1 mouse cellular context compared by ENCODE assay signal in the genomic region with DNA sequence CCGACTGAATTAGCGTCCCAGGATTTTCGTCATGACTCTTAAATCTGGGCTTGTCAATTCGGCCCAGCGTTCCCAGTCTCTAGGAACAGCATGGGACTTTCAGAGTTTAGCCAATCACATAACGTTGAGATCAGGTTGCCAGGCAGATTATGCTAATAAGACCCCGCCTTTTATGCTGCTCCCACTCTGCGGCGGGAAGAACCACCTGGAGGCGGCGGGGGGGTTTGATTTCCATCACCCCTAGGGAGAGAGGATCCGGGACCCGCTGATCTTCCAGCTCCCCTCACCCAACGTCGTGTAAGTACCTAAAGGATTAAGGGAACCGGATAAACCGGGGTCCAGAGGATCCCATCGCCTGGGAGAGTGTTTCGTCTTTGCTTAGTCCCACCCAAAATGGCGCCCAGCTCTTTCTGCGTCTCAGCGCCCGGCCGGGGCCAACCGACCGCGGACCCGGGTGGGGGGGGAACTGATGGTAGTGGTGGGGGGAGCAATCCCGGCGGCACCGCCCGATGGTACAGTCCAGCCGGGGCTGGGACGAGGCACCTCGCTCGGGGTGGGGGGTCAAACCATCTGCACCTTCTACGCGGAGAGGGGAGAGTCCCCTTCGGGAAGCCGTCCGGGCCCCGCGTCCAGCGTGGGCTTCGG.
TF ChIP-seq lines count a peak whose summit lies in the region.

A gene (plus strand): TSS at position 173 of the 645 bp plus-strand sequence.

TF ChIP-seq in CH12.LX, 34 proteins besides CTCF, POLR2A, EP300 and RAD21 (continued from another document):
- TF ChIP-seq MXI1 (IDR thresholded peaks at IDR 0.05; ENCODE audit: low read depth, low read length) (no peak), ETS1 (conservative IDR thresholded peaks at IDR 0.05; ENCODE audit: low read depth, low read length) (peak; percentile 44), JUN (IDR thresholded peaks at IDR 0.05; ENCODE audit: insufficient read depth, low read depth, low read length) (no peak), GABPA (IDR thresholded peaks at IDR 0.05; ENCODE audit: insufficient replicate concordance, low read depth, low read length) (no peak), KAT2A (IDR thresholded peaks at IDR 0.05; ENCODE audit: insufficient replicate concordance, low read length) (0 out of 2 replicates have a peak, but pooled peaks have one; percentile 61), NELFE (IDR thresholded peaks at IDR 0.05; ENCODE audit: low read depth, low read length) (peak; percentile 83), TCF12 (IDR thresholded peaks at IDR 0.05; ENCODE audit: low read depth, low read length) (0 out of 2 replicates have a peak, but pooled peaks have one; percentile 46), TBP (conservative IDR thresholded peaks at IDR 0.05; ENCODE audit: low read depth, low read length) (peak; percentile 51), ZKSCAN1 (IDR thresholded peaks at IDR 0.05; ENCODE audit: borderline replicate concordance, low read depth, low read length) (no peak), RCOR1 (conservative IDR thresholded peaks at IDR 0.05; ENCODE audit: low read depth, low read length) (no peak; the same call in 1 of the 2 replicates), PAX5 (IDR thresholded peaks at IDR 0.05; ENCODE audit: low read length) (no peak), E2F4 (IDR thresholded peaks at IDR 0.05; ENCODE audit: insufficient replicate concordance, low read depth, low read length) (no peak), CHD2 (IDR thresholded peaks at IDR 0.05; ENCODE audit: low read length) (peak; percentile 97), MAZ (IDR thresholded peaks at IDR 0.05; ENCODE audit: low read depth, low read length) (peak; percentile 95), CHD1 (IDR thresholded peaks at IDR 0.05; ENCODE audit: low read depth, low read length) (peak; percentile 99), NRF1 (IDR thresholded peaks at IDR 0.05; ENCODE audit: low read depth, low read length) (no peak; the same call in 1 of the 2 replicates), MYC (IDR thresholded peaks at IDR 0.05; ENCODE audit: low read depth, low read length) (peak; percentile 19; the same call in 1 of the 2 replicates), BHLHE40 (IDR thresholded peaks at IDR 0.05; ENCODE audit: low read depth, low read length) (peak; percentile 43; the same call in 1 of the 2 replicates), IRF4 (IDR thresholded peaks at IDR 0.05; ENCODE audit: low read depth, low read length) (peak; percentile 52), UBTF (IDR thresholded peaks at IDR 0.05; ENCODE audit: low read depth, low read length) (no peak; the same call in 1 of the 2 replicates), USF1 (IDR thresholded peaks at IDR 0.05; ENCODE audit: low read depth, low read length) (no peak), ZMIZ1 (IDR thresholded peaks at IDR 0.05; ENCODE audit: low read depth, low read length) (peak; percentile 66; the same call in 1 of the 2 replicates), ZC3H11A (IDR thresholded peaks at IDR 0.05; ENCODE audit: low read depth, low read length) (no peak), ELF1 (IDR thresholded peaks at IDR 0.05; ENCODE audit: low read depth, low read length) (0 out of 2 replicates have a peak, but pooled peaks have one; percentile 44)
TF ChIP-seq in CH12.LX: peak in this region for 16.
